Mouse (Mus musculus) lung, embryonic 16.5 days (tissue): ENCODE results near the gene Cish. TPM values are rescaled to one million over a fixed set of nuclear protein-coding genes. Genes with fewer than 3 reads are reported as not detected.

Experiments used
- ATAC-seq: fragments of 200-750 bp; cut with Nextera tagmentation; 2 replicates; pipeline ENCODE4 v1.8.0; 2017; ENCODE audit warnings: low read depth, mild to moderate bottlenecking, moderate library complexity
- H3K27ac ChIP-seq: fragments of 300-500 bp; sonication (generic); 2 replicates; pipeline ENCODE4 v1.5.1; 2014; ENCODE audit warnings: mild to moderate bottlenecking, control low read depth, low read length
- H3K27me3 ChIP-seq: fragments of 300-500 bp; sonication (generic); 2 replicates; pipeline ENCODE4 v1.6.1; 2014; ENCODE audit warnings: low read depth, low read length, mixed read lengths; ENCODE audit not compliant: control insufficient read depth, insufficient read depth
- H3K36me3 ChIP-seq: fragments of 300-500 bp; sonication (generic); 2 replicates; pipeline ENCODE4 v1.6.1; 2014; ENCODE audit warnings: low read length; ENCODE audit not compliant: control insufficient read depth, insufficient read depth
- H3K4me1 ChIP-seq: fragments of 300-500 bp; sonication (generic); replicated peaks from 2 replicates; pipeline ENCODE4 v1.6.1; 2014; ENCODE audit warnings: low read length, mixed read lengths; ENCODE audit not compliant: control insufficient read depth, insufficient read depth
- H3K4me2 ChIP-seq: fragments of 300-500 bp; sonication (generic); 2 replicates; pipeline ENCODE4 v1.6.1; 2014; ENCODE audit warnings: low read depth, low read length, control low read depth
- H3K4me3 ChIP-seq: fragments of 300-500 bp; sonication (generic); 2 replicates; pipeline ENCODE4 v1.5.1; 2014; ENCODE audit warnings: mild to moderate bottlenecking, low read length, control low read depth
- H3K9ac ChIP-seq: fragments of 300-500 bp; sonication (generic); 2 replicates; pipeline ENCODE4 v1.6.1; 2014; ENCODE audit warnings: low read length, control low read depth
- H3K9me3 ChIP-seq: fragments of 300-500 bp; sonication (generic); 2 replicates; pipeline ENCODE4 v1.6.1; 2016; ENCODE audit warnings: low read length; ENCODE audit not compliant: control insufficient read depth
- WGBS: fragments of 180-500 bp; shearing (Covaris S2); extraction: QIAGEN DNeasy Blood & Tissue Kit; methylation state at CpG from one replicate; pipeline ENCODE4 v1.1.7; 2014; 5-methylcytosine and 5-hydroxymethylcytosine counted together
- polyA plus RNA-seq: library from polyadenylated mRNA; unstranded; fragments of >200 nt; fragmentation: Nextera tagmentation; extraction: Ambion mirVana; gene quantifications from 2 replicates; pipeline ENCODE4 v1.2.1, GENCODE M21; 2015

The Cish gene
- 19.3 and 20.5 TPM in 2 replicates for polyA plus RNA-seq

DNA sequence AAGGTAGTCTGAATTCAATTTTAAA, at the start of gene Cish:
TSS of gene Cish (plus strand) at position 11 of the 25 bp plus-strand sequence.
- peak within 1 kb of the TSS; percentile 92 for H3K27ac ChIP-seq
- ATAC-seq = no peak
- H3K36me3 ChIP-seq = peaks cover 7% of the 10 kb centered on the region
- peaks cover 15% of the 10 kb centered on the region for H3K4me1 ChIP-seq
- peak within 1 kb of the TSS; percentile 91 for H3K9ac ChIP-seq
- peak within 1 kb of the TSS; percentile 80 for H3K4me3 ChIP-seq
- no peaks in the 10 kb centered on the region for H3K27me3 ChIP-seq
- H3K4me2 ChIP-seq = peak within 1 kb of the TSS; percentile 91
- no peaks in the 10 kb centered on the region for H3K9me3 ChIP-seq

- H3K4me1 ChIP-seq = no peaks in the 10 kb centered on the region
- no peak overlapping the region for H3K4me2 ChIP-seq
- H3K27ac ChIP-seq = no peak overlapping the region
- no peak overlapping the region for H3K9ac ChIP-seq
- 58% methylated on average over 4 of the region's 4 CpGs for WGBS
- ATAC-seq = no peak
- H3K36me3 ChIP-seq = no peaks in the 10 kb centered on the region
- H3K9me3 ChIP-seq = no peaks in the 10 kb centered on the region
- no peaks in the 10 kb centered on the region for H3K27me3 ChIP-seq
- H3K4me3 ChIP-seq = no peak overlapping the region
Observed at GRCm38 (mm10) chr9:107246170-107246569, 49.7 kb upstream of the Cish start.

DNA sequence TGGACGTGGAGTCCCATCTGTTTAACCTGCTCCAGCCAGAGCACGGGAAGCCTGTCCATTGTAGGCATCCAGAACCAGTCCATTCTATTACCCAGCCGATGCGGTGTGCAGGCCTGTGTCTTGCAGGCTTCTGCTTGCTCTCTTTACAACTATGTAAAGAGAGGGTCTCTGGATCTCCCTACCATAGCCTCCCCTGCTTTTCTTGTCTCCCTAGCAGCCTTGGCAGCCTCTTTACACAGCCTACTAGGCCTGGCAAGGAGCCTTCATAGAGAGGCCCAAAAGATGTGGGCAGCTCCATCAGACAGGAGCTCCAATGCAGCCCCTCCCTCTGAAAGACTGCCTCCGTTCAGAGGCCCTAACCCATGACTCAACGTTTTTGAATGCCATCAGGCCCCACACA, 46.7 kb upstream of the Cish start:
- Histone ChIP-seq H3K27ac (no peak overlapping the region), H3K4me1 (no peaks in the 10 kb centered on the region), H3K9ac (no peak overlapping the region), H3K9me3 (no peaks in the 10 kb centered on the region), H3K4me3 (no peak overlapping the region), H3K36me3 (no peaks in the 10 kb centered on the region), H3K4me2 (no peak overlapping the region), H3K27me3 (no peaks in the 10 kb centered on the region)
- WGBS = 66% methylated on average over 6 of the region's 6 CpGs
- ATAC-seq = no peak

DNA sequence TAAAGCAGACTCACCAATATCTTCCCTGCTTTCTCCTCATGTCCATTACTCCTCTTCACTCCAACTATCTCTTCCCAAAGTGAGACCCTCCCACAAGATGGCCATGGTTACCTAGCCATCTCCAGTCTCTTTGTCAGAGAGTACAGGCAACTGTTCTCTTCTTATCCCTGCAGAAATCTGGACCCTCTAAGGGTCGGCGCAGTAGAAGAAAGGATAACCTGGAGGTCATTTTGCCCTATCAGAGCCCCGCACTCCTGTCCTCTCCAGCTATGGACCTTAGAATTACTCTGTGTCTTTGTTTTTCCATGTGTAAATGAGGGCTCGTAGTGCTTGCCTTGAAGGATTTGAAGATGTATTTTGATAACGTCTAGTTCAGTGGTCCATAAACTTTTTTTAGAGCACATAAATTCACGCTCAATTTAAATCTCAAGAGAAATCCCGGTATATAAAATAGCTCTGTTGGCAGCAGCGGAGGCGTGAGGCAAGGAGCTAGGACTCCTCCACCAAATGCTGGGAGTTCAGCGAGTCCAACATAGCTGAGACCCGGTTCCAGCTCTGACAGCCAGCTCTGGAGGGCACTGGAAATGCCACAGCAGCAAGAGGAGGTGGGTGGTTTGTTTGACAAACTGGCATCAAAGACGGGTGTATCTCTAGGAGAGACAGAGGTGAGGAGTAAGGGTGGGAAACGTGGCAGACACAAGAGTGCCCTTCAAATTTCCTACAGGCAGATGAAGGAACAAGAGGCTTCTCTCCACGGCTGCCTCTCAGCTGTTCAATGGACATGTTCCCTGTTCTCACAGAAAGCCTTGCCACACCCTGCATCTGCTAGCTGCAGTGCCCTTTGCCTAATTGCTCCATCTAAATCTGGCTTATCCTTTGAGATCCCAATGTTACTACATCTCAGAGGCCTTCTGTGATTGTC, 45.1 kb upstream of the Cish start:
- Histone ChIP-seq H3K4me1 (no peaks in the 10 kb centered on the region), H3K4me3 (no peak overlapping the region), H3K27me3 (no peaks in the 10 kb centered on the region), H3K27ac (no peak overlapping the region), H3K9ac (no peak overlapping the region), H3K36me3 (no peaks in the 10 kb centered on the region), H3K4me2 (no peak overlapping the region), H3K9me3 (no peaks in the 10 kb centered on the region)
- 66% methylated on average over 14 of the region's 14 CpGs for WGBS
- no peak for ATAC-seq

DNA sequence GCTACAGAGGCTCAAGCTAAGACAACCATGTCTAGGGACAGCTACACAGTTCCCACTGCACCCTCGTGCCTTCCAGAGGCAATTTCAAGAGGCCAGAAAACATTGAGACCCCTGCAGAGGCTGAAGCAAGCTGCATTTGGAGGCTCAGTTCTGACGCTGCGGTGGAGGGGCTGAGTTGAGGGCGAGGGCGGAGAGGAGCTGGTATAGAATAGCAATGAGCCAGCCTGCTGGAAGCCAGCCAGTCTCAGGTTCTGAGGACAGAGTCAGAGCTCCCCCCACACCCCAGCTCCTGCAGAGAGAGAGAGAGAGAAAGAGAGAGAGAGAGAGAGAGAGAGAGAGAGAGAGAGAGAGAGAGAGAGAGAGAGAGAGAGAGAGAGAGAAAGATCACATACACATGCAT, 43.7 kb upstream of the Cish start:
- no peak for ATAC-seq
- WGBS = 22% methylated on average over 5 of the region's 5 CpGs

GRCm38 (mm10) chr9:107254476-107254875, 41.4 kb upstream of the Cish start:
- H3K27me3 ChIP-seq = no peaks in the 10 kb centered on the region
- H3K36me3 ChIP-seq = no peaks in the 10 kb centered on the region
- no peak overlapping the region for H3K27ac ChIP-seq
- ATAC-seq = 0 out of 2 replicates have a peak, but pooled peaks have one; percentile 49
- H3K4me3 ChIP-seq = no peak overlapping the region
- no peaks in the 10 kb centered on the region for H3K9me3 ChIP-seq
- H3K4me2 ChIP-seq = no peak overlapping the region
- 59% methylated on average over 12 of the region's 12 CpGs for WGBS
- H3K9ac ChIP-seq = no peak overlapping the region
- H3K4me1 ChIP-seq = no peaks in the 10 kb centered on the region

More for the DNA sequence above, 43.7 kb upstream of the Cish start:
- no peak overlapping the region for H3K9ac ChIP-seq
- no peak overlapping the region for H3K4me3 ChIP-seq
- no peaks in the 10 kb centered on the region for H3K27me3 ChIP-seq
- H3K4me2 ChIP-seq = no peak overlapping the region
- no peaks in the 10 kb centered on the region for H3K36me3 ChIP-seq
- H3K9me3 ChIP-seq = no peaks in the 10 kb centered on the region
- no peak overlapping the region for H3K27ac ChIP-seq
- no peaks in the 10 kb centered on the region for H3K4me1 ChIP-seq

GRCm38 (mm10) chr9:107254925-107255324, 40.9 kb upstream of the Cish start:
- H3K9me3 ChIP-seq = no peaks in the 10 kb centered on the region
- no peaks in the 10 kb centered on the region for H3K27me3 ChIP-seq
- H3K36me3 ChIP-seq = no peaks in the 10 kb centered on the region
- no peak overlapping the region for H3K4me2 ChIP-seq
- no peaks in the 10 kb centered on the region for H3K4me1 ChIP-seq
- ATAC-seq = no peak
- no peak overlapping the region for H3K9ac ChIP-seq
- WGBS = 73% methylated on average over 3 of the region's 3 CpGs
- no peak overlapping the region for H3K27ac ChIP-seq
- H3K4me3 ChIP-seq = no peak overlapping the region

GRCm38 (mm10) chr9:107255596-107255995, 40.2 kb upstream of the Cish start:
- no peaks in the 10 kb centered on the region for H3K4me1 ChIP-seq
- 62% methylated on average over 3 of the region's 3 CpGs for WGBS
- no peak overlapping the region for H3K4me3 ChIP-seq
- no peaks in the 10 kb centered on the region for H3K27me3 ChIP-seq
- no peak for ATAC-seq
- H3K36me3 ChIP-seq = no peaks in the 10 kb centered on the region
- H3K9me3 ChIP-seq = no peaks in the 10 kb centered on the region
- H3K27ac ChIP-seq = no peak overlapping the region
- H3K4me2 ChIP-seq = no peak overlapping the region
- no peak overlapping the region for H3K9ac ChIP-seq

DNA sequence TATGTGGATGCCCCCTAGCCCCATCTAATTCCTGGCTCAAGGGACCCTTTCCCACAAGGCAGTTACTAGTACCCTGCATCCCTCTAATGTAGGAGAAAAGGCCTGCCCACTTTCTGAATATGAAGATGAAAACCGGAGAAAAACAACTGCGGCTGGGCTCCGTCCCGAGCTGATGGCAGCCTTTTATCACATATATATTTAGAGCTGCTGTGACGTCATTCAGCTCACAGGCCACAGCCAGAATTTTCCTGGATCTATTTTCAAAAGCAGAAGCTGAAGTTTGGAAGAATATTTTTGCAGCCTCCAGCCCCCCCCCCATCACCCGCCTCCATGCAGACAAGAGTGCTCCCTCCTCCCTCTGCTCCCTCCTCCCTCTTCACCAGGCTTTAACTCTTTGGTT, 36.3 kb upstream of the Cish start:
- no peak overlapping the region for H3K27ac ChIP-seq
- no peaks in the 10 kb centered on the region for H3K36me3 ChIP-seq
- ATAC-seq = peak; percentile 76
- no peak overlapping the region for H3K4me3 ChIP-seq
- no peak overlapping the region for H3K4me2 ChIP-seq
- no peaks in the 10 kb centered on the region for H3K27me3 ChIP-seq
- no peak overlapping the region for H3K9ac ChIP-seq
- no peaks in the 10 kb centered on the region for H3K9me3 ChIP-seq
- H3K4me1 ChIP-seq = no peaks in the 10 kb centered on the region
- 35% methylated on average over 6 of the region's 6 CpGs for WGBS

- 55% methylated on average over 2 of the region's 2 CpGs for WGBS
- Histone ChIP-seq H3K9me3 (no peaks in the 10 kb centered on the region), H3K36me3 (no peaks in the 10 kb centered on the region), H3K4me1 (no peaks in the 10 kb centered on the region), H3K9ac (no peak overlapping the region), H3K4me2 (no peak overlapping the region), H3K27ac (no peak overlapping the region), H3K27me3 (no peaks in the 10 kb centered on the region), H3K4me3 (no peak overlapping the region)
- no peak for ATAC-seq
Observed at GRCm38 (mm10) chr9:107260429-107260828, 35.4 kb upstream of the Cish start.
